Mouse (Mus musculus): ENCODE data around the gene Map3k4. TPM values are rescaled to one million over a fixed set of nuclear protein-coding genes. Genes with fewer than 3 reads are reported as not detected.
A peak's percentile ranks its signal among the peaks of the same experiment; 100 is the strongest.
"Not testable (repeated sequence)": the region's sequence is repeated elsewhere in the genome, so short reads cannot be mapped to it uniquely, and the experiment has no call there.

The Map3k4 gene
- polyA plus RNA-seq, 1 experiment, result 33.4 TPM

DNA sequence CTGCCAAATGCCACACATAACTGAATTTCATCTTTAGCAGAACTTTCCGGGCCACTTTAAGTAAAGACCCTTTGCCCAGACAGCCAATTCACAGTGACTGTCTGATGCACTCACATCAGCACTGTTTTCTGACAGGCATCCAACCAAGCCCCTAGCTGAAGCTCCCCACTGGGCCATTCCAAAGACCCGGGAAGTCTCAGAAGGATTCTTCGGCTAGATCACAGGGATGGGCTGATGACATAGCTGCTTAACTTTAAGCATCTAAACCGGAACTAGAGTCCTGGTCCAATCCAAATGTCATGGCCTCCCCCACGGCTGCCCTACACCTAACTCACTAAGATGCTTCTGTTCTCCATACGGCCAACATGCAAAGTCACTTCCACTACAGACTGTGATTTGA lies 25.0 kb downstream of the Map3k4 start:
- Histone ChIP-seq H3K4me1 (ENCODE audit: control insufficient read depth, insufficient read depth, low read length) (peaks cover 24% of the 10 kb centered on the region), H3K27ac (ENCODE audit: insufficient read depth, low read length) (no peak overlapping the region)
- 23% methylated on average over 6 of the region's 6 CpGs for WGBS

DNA sequence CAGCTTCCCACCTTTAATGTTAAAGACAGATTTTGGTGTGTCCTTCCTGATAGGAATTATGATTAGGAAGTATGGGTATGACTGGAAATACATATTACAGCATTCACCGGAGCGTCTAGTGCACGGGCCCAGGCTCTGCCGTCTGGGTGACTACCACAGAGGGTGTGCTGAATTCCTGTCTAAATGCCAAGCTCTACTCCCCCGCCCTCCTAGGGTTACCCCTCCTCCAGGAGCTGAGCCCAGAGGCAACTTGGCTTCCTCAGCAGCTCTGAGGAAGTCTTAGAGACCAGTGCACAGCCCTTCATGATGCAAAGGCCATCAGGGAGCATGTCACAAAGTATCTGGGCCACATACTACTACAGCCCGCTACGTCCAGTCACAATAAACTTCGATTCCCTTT lies 25.7 kb downstream of the Map3k4 start:
- TF ChIP-seq CTCF (IDR thresholded peaks at IDR 0.05; ENCODE audit: borderline replicate concordance, insufficient read depth, low read depth, low read length) (no peak), POLR2A (IDR thresholded peaks at IDR 0.05; ENCODE audit: borderline replicate concordance, insufficient read depth, low read length) (no peak)
- Histone ChIP-seq H3K27me3 (ENCODE audit: control insufficient read depth, insufficient read depth, low read length) (no peaks in the 10 kb centered on the region; the same call in 1 of the 2 replicates), H3K27ac (ENCODE audit: insufficient read depth, low read length) (no peak overlapping the region), H3K4me3 (replicated peaks; ENCODE audit: insufficient read depth, low read depth, low read length) (no peak overlapping the region), H3K4me1 (ENCODE audit: control insufficient read depth, insufficient read depth, low read length) (peaks cover 24% of the 10 kb centered on the region)
- no peak for DNase-seq
- WGBS, result 50% methylated on average over 8 of the region's 8 CpGs

More for the DNA sequence above, 25.0 kb downstream of the Map3k4 start:
- TF ChIP-seq CTCF (IDR thresholded peaks at IDR 0.05; ENCODE audit: borderline replicate concordance, insufficient read depth, low read depth, low read length), result no peak
- no peak for TF ChIP-seq POLR2A (IDR thresholded peaks at IDR 0.05; ENCODE audit: borderline replicate concordance, insufficient read depth, low read length)
- peak in 1 of 2 experiments; percentile 33 for DNase-seq
- Histone ChIP-seq H3K4me3 (replicated peaks; ENCODE audit: insufficient read depth, low read depth, low read length) (no peak overlapping the region), H3K27me3 (ENCODE audit: control insufficient read depth, insufficient read depth, low read length) (no peaks in the 10 kb centered on the region; the same call in 1 of the 2 replicates)

GRCm38 (mm10) chr17:12292356-12292755 lies 26.2 kb downstream of the Map3k4 start:
- 92% methylated on average over 1 of the region's 1 CpGs for WGBS
- Histone ChIP-seq H3K27me3 (ENCODE audit: control insufficient read depth, insufficient read depth, low read length) (no peaks in the 10 kb centered on the region; the same call in 1 of the 2 replicates), H3K27ac (ENCODE audit: insufficient read depth, low read length) (no peak overlapping the region), H3K4me3 (replicated peaks; ENCODE audit: insufficient read depth, low read depth, low read length) (no peak overlapping the region), H3K4me1 (ENCODE audit: control insufficient read depth, insufficient read depth, low read length) (peaks cover 24% of the 10 kb centered on the region)
- TF ChIP-seq POLR2A (IDR thresholded peaks at IDR 0.05; ENCODE audit: borderline replicate concordance, insufficient read depth, low read length), result no peak
- TF ChIP-seq CTCF (IDR thresholded peaks at IDR 0.05; ENCODE audit: borderline replicate concordance, insufficient read depth, low read depth, low read length), result no peak
- no peak for DNase-seq

GRCm38 (mm10) chr17:12291151-12291550 lies 27.4 kb downstream of the Map3k4 start:
- TF ChIP-seq CTCF (IDR thresholded peaks at IDR 0.05; ENCODE audit: borderline replicate concordance, insufficient read depth, low read depth, low read length), result no peak
- no peak for TF ChIP-seq POLR2A (IDR thresholded peaks at IDR 0.05; ENCODE audit: borderline replicate concordance, insufficient read depth, low read length)
- Histone ChIP-seq H3K27me3 (ENCODE audit: control insufficient read depth, insufficient read depth, low read length) (no peaks in the 10 kb centered on the region; the same call in 1 of the 2 replicates), H3K4me3 (replicated peaks; ENCODE audit: insufficient read depth, low read depth, low read length) (no peak overlapping the region), H3K4me1 (ENCODE audit: control insufficient read depth, insufficient read depth, low read length) (peaks cover 18% of the 10 kb centered on the region), H3K27ac (ENCODE audit: insufficient read depth, low read length) (no peak overlapping the region)
- WGBS, result 88% methylated on average over 7 of the region's 7 CpGs
- DNase-seq, result no peak

GRCm38 (mm10) chr17:12290735-12291134 lies 27.9 kb downstream of the Map3k4 start:
- H3K4me1 ChIP-seq (ENCODE audit: control insufficient read depth, insufficient read depth, low read length), result peaks cover 18% of the 10 kb centered on the region
- WGBS, result 26% methylated on average over 10 of the region's 10 CpGs
- TF ChIP-seq CTCF (IDR thresholded peaks at IDR 0.05; ENCODE audit: borderline replicate concordance, insufficient read depth, low read depth, low read length) (no peak), POLR2A (IDR thresholded peaks at IDR 0.05; ENCODE audit: borderline replicate concordance, insufficient read depth, low read length) (no peak)
- H3K27me3 ChIP-seq (ENCODE audit: control insufficient read depth, insufficient read depth, low read length), result no peaks in the 10 kb centered on the region; the same call in 1 of the 2 replicates
- no peak overlapping the region for H3K27ac ChIP-seq (ENCODE audit: insufficient read depth, low read length)
- DNase-seq, result no peak
- no peak overlapping the region for H3K4me3 ChIP-seq (replicated peaks; ENCODE audit: insufficient read depth, low read depth, low read length)

GRCm38 (mm10) chr17:12289836-12290235 lies 28.8 kb downstream of the Map3k4 start:
- H3K4me1 ChIP-seq (ENCODE audit: control insufficient read depth, insufficient read depth, low read length), result peaks cover 14% of the 10 kb centered on the region
- not testable (repeated sequence) for H3K4me3 ChIP-seq (replicated peaks; ENCODE audit: insufficient read depth, low read depth, low read length); H3K27ac ChIP-seq (ENCODE audit: insufficient read depth, low read length); DNase-seq; H3K27me3 ChIP-seq (ENCODE audit: control insufficient read depth, insufficient read depth, low read length)
- WGBS, result 47% methylated on average over 1 of the region's 1 CpGs

DNA sequence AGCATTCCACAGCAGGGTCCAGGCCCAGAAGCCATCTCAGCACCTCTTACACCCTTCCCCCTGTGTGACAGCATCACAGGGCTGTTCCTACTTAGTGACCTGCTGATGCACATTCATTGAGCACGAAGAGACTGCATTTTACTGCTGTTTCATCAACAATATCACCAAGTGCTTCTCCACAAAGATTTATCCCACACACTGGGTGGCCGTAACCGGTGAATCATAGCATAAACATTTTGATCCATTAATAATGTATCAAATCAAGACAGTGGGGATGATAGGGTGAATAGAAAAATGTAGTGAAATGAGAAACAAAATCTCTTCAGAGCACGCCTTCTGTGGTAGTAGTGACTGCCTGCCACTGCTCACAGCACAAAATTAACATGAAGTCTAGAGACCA lies 29.7 kb downstream of the Map3k4 start:
- 88% methylated on average over 4 of the region's 4 CpGs for WGBS
- no peaks in the 10 kb centered on the region; the same call in 1 of the 2 replicates for H3K27me3 ChIP-seq (ENCODE audit: control insufficient read depth, insufficient read depth, low read length)
- no peak overlapping the region for H3K4me3 ChIP-seq (replicated peaks; ENCODE audit: insufficient read depth, low read depth, low read length)
- DNase-seq, result no peak
- peaks cover 9% of the 10 kb centered on the region for H3K4me1 ChIP-seq (ENCODE audit: control insufficient read depth, insufficient read depth, low read length)
- no peak for TF ChIP-seq POLR2A (IDR thresholded peaks at IDR 0.05; ENCODE audit: borderline replicate concordance, insufficient read depth, low read length)
- H3K27ac ChIP-seq (ENCODE audit: insufficient read depth, low read length), result no peak overlapping the region

GRCm38 (mm10) chr17:12279810-12280209 lies 38.8 kb downstream of the Map3k4 start:
- no peak for TF ChIP-seq CTCF (IDR thresholded peaks at IDR 0.05; ENCODE audit: borderline replicate concordance, insufficient read depth, low read depth, low read length)
- no peak for TF ChIP-seq POLR2A (IDR thresholded peaks at IDR 0.05; ENCODE audit: borderline replicate concordance, insufficient read depth, low read length)
- DNase-seq, result no peak
- Histone ChIP-seq H3K4me1 (ENCODE audit: control insufficient read depth, insufficient read depth, low read length) (peaks cover 13% of the 10 kb centered on the region), H3K4me3 (replicated peaks; ENCODE audit: insufficient read depth, low read depth, low read length) (no peak overlapping the region), H3K27me3 (ENCODE audit: control insufficient read depth, insufficient read depth, low read length) (no peaks in the 10 kb centered on the region), H3K27ac (ENCODE audit: insufficient read depth, low read length) (no peak overlapping the region)
- WGBS, result 89% methylated on average over 10 of the region's 10 CpGs
